Mouse (Mus musculus) lung, postnatal 36 days (tissue): Measurements from ENCODE around the gene Sbds.

Source experiments
- DNase-seq: peaks from one replicate; pipeline ENCODE4 v3.0.0; 2022; ENCODE audit warnings: mixed read lengths

Gene Sbds

DNA sequence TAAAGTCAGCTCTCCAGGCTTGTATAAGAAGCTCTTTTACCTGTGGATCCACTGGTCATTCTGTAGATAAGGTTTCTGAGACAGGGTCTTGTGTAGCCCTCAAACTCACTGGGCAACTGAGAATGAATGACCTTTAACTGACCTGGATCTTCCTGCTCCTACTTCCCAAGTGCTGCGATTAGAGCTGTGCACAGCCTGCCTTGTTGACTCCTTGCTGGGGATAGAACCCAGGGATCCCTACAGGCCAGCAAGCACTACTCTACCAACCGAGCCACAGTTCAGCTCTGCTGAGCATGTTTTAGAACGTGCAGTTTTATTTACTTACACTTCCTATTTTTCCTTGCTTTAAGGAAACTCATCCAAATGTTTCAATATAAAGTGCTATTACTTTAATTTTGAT, 57.9 kb downstream of the Sbds start:
- no peak for DNase-seq

DNA sequence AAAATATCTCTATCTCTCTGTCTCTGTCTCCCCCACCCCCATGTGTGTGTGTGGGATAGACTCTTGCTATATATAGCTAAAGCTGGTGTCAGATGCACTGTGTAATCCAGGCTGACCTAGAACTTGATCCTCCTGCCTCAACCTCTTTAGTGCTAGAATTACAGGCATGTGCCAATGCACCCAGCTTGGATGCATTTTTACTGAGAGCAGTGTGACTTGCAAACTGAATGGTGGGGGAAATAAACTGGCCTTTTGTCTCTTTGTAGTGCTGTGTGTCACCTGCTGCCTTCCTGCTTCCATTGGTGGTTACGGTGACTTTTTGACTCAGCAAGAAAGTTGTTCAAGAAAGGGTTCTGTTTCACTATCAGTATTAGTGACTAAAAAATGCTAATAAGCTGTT, 59.0 kb downstream of the Sbds start:
- no peak for DNase-seq
